In genomic region chr15:94482555-94482954, GRCm38 (mm10) we compare ENCODE assay signal across 20 mouse cellular contexts. TPM values are rescaled to one million over a fixed set of nuclear protein-coding genes. Genes with fewer than 3 reads are reported as not detected.
"Had no signal": no experiment of that assay in that cellular context is flagged by ENCODE, and none has a peak within 500 bp of the region (broad histone marks: within the 10 kb centered on the region; RNA-seq: fewer than 3 reads in every experiment).

No protein-coding gene starts in this region.

- ATAC-seq: lung, postnatal 0 days; midbrain, embryonic 13.5 days; midbrain, embryonic 15.5 days had no signal

- H3K27ac ChIP-seq: lung, embryonic 15.5 days; macrophage; midbrain, embryonic 13.5 days; midbrain, embryonic 15.5 days; neural tube, embryonic 12.5 days; stomach, embryonic 15.5 days; stomach, postnatal 0 days had no signal

- H3K27me3 ChIP-seq: lung, embryonic 15.5 days; megakaryocyte, embryonic 14.5 days; midbrain, embryonic 13.5 days; midbrain, embryonic 15.5 days; neural tube, embryonic 12.5 days; stomach, embryonic 15.5 days had no signal

- DNase-seq: lung, adult 2 months; lung, postnatal 14 days; lung, postnatal 36 days; right cerebral cortex, postnatal 14 days; thymus, adult 2 months; thymus, postnatal 25 days; thymus, postnatal 4 days had no signal

- H3K4me2 ChIP-seq: lung, embryonic 15.5 days; midbrain, embryonic 11.5 days; midbrain, embryonic 13.5 days; midbrain, embryonic 15.5 days; neural tube, embryonic 12.5 days; stomach, embryonic 15.5 days had no signal

- H3K9ac ChIP-seq: lung, embryonic 15.5 days; midbrain, embryonic 13.5 days; midbrain, embryonic 15.5 days; neural tube, embryonic 12.5 days; stomach, embryonic 15.5 days had no signal

- H3K4me3 ChIP-seq: lung, embryonic 15.5 days; megakaryocyte, embryonic 14.5 days; midbrain, embryonic 13.5 days; midbrain, embryonic 15.5 days; neural tube, embryonic 12.5 days; stomach, embryonic 15.5 days had no signal

- H3K4me1 ChIP-seq: lung, embryonic 15.5 days; neural tube, embryonic 12.5 days; stomach, embryonic 15.5 days had no signal

- H3K36me3 ChIP-seq: lung, embryonic 15.5 days; midbrain, embryonic 13.5 days; midbrain, embryonic 15.5 days; neural tube, embryonic 12.5 days; stomach, embryonic 15.5 days had no signal

- H3K9me3 ChIP-seq: lung, embryonic 15.5 days; midbrain, embryonic 13.5 days; midbrain, embryonic 15.5 days; neural tube, embryonic 12.5 days; stomach, embryonic 15.5 days had no signal

RNA-seq across cellular contexts. Expression of gene Adamts20, which starts 17.3 kb away (rescaled TPM):
- total RNA-seq: megakaryocyte progenitor cell, adult 5-6 weeks; monocyte, adult 5-6 weeks; neutrophil, adult 5-6 weeks had no signal
- polyA plus RNA-seq: macrophage had no signal
